In the genomic region with DNA sequence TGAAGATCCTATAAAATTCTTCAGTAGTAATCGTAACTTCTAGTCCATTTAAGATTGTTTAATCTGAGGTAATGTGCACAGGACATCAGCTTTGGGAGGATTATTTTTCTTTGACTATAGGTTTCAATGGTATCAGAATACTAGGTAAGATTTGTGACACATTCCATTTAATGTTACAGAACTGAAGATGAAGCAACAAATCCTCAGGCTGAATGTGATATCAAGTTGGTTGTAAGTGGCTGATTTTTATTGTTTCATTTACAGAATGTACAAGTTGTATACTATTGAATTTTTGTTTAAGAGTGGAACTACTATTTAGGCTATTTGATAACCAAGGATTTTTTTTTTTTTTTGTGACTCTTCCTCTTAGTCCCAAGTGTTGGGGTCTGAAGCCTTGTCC, we compare ENCODE assay signal across 20 mouse cellular contexts.
"Had no signal": no experiment of that assay in that cellular context is flagged by ENCODE, and none has a peak within 500 bp of the region (broad histone marks: within the 10 kb centered on the region; RNA-seq: fewer than 3 reads in every experiment).

No protein-coding gene starts in this region.

- H3K9ac ChIP-seq: kidney, embryonic 15.5 days; liver, embryonic 13.5 days; lung, embryonic 14.5 days; midbrain, embryonic 13.5 days; neural tube, embryonic 12.5 days; neural tube, embryonic 15.5 days had no signal

- H3K27me3 ChIP-seq: kidney, embryonic 15.5 days; liver, embryonic 13.5 days; midbrain, embryonic 13.5 days; neural tube, embryonic 12.5 days; neural tube, embryonic 15.5 days had no signal

- DNase-seq: kidney, adult 11 months; kidney, adult 8-10 months; kidney, postnatal 10 days; kidney, postnatal 36 days; layer of hippocampus, postnatal 36 days; liver, embryonic 13.5 days; lung, embryonic 14.5 days; right cerebral cortex, adult 18-20 months; right cerebral cortex, postnatal 14 days; right cerebral cortex, postnatal 4 days; thymus, adult 2 months; thymus, postnatal 14 days had no signal

- H3K9me3 ChIP-seq: kidney, embryonic 15.5 days; liver, embryonic 13.5 days; midbrain, embryonic 13.5 days; neural tube, embryonic 12.5 days; neural tube, embryonic 15.5 days had no signal

- H3K4me2 ChIP-seq: midbrain, embryonic 13.5 days; neural tube, embryonic 12.5 days; neural tube, embryonic 15.5 days had no signal

- H3K27ac ChIP-seq: kidney, embryonic 15.5 days; left cerebral cortex, adult 2 months; liver, embryonic 13.5 days; macrophage; midbrain, embryonic 13.5 days; neural tube, embryonic 12.5 days; neural tube, embryonic 15.5 days; stomach, postnatal 0 days had no signal

- ATAC-seq: lung, postnatal 0 days; midbrain, embryonic 13.5 days had no signal

- H3K4me3 ChIP-seq: left cerebral cortex, adult 2 months; midbrain, embryonic 13.5 days; neural tube, embryonic 12.5 days; neural tube, embryonic 15.5 days had no signal
